Mouse (Mus musculus) cerebellum, adult 2 months (tissue): ENCODE data around the gene Dsn1. TPM values are rescaled to one million over a fixed set of nuclear protein-coding genes. Genes with fewer than 3 reads are reported as not detected.

Source experiments
- DNase-seq, 2 experiments: peaks; one replicate each; pipeline ENCODE4 v3.0.0; 2021
- H3K27ac ChIP-seq: fragments of 200-500 bp; 2 replicates; pipeline ENCODE4 v1.5.1; 2012; ENCODE audit warnings: low read length, control low read depth, inconsistent platforms; ENCODE audit not compliant: insufficient read depth
- H3K27me3 ChIP-seq: fragments of 200-500 bp; 2 replicates; pipeline ENCODE4 v1.6.1; 2012; ENCODE audit warnings: inconsistent platforms, mild to moderate bottlenecking, low read length, moderate library complexity; ENCODE audit not compliant: control insufficient read depth, insufficient read depth
- H3K4me1 ChIP-seq: fragments of 200-500 bp; 2 replicates; pipeline ENCODE4 v1.6.1; 2011; ENCODE audit warnings: low read length; ENCODE audit not compliant: control insufficient read depth, insufficient read depth
- H3K4me3 ChIP-seq: fragments of 200-500 bp; replicated peaks from 2 replicates; pipeline ENCODE3; 2011; ENCODE audit warnings: mild to moderate bottlenecking, low read depth, low read length, control low read depth; ENCODE audit not compliant: insufficient read depth
- CTCF ChIP-seq: fragments of 200-500 bp; IDR thresholded peaks from 2 replicates; pipeline ENCODE4 v1.5.1; 2011; ENCODE audit warnings: low read depth, mild to moderate bottlenecking, control low read depth, low read length, moderate library complexity, borderline replicate concordance; ENCODE audit not compliant: insufficient read depth
- POLR2A ChIP-seq: fragments of 200-500 bp; IDR thresholded peaks from 2 replicates; pipeline ENCODE4 v1.6.1; 2011; ENCODE audit warnings: low read length, control low read depth, borderline replicate concordance; ENCODE audit not compliant: insufficient read depth
- WGBS: fragments of 180-500 bp; shearing (Covaris S2); methylation state at CpG from one replicate; pipeline ENCODE4 v1.1.7; 2018; 5-methylcytosine and 5-hydroxymethylcytosine counted together
- polyA plus RNA-seq: library from polyadenylated mRNA; depleted of rRNA; stranded (reverse); fragments of >200 nt; gene quantifications from 2 replicates; pipeline ENCODE4 v1.2.3, GENCODE M21; 2012

The Dsn1 gene
- polyA plus RNA-seq, 1 experiment, result 4.8 TPM

DNA sequence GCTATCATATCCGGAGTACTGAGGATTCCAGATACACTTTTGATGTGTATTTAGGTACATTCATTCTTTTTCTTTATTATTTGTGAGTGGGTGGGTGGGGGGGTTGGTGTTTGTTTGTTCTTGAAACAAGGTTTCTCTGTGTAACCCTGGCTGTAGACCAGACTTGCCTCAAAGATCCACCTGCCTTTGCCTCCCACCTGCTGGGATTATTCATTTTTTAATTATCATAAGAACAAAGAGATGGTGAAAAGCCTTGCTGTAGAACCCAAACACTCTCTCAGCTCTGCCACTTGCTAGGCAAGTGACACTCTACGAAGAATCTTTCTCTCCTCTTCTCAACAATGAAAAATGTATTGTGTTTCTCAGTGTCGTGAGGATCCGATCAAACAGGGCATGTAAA is 12.3 kb upstream of the Dsn1 start:
- H3K27ac ChIP-seq, result no peak overlapping the region; the same call in 1 of the 2 replicates
- no peak overlapping the region for H3K4me3 ChIP-seq
- no peaks in the 10 kb centered on the region for H3K27me3 ChIP-seq
- no peak for DNase-seq
- TF ChIP-seq POLR2A, result no peak
- no peak for TF ChIP-seq CTCF
- H3K4me1 ChIP-seq, result peaks cover 29% of the 10 kb centered on the region
- WGBS, result 46% methylated on average over 4 of the region's 4 CpGs

DNA sequence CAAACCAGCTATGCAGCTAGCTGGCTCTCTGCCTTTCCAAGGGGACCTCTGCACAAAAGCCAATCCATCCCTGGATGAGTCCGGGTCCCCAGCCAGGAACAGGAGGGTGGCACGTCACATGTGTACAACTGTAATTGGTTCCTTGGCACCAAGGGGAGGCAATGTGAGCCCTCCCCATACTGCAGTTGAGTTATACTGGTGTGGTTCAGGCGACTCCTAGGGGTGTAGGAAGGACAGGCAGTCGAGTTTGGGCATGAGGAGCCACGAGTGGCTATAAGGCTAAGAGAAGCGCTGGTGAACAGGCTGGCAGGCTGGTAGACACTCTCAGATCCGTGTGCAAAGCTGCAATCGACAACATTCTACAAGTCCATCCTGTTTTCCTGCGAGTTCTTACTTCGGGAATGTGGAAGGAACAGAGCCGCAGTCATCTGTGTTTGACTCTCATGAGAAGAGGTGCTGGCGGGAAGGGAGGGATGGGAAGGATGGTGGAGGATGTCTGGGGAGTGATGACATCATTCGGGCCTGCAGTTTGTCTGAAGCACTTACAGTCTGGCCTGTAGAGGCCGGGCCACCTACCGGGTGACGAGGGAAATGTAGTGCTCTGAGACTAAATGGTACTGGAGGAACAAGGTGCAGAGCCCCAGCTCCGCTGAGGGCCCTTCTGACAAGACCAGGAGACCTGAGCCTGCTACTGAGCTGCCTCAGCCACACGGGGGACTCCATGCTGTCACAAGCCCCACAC is 9.7 kb upstream of the Dsn1 start:
- Histone ChIP-seq H3K4me1 (peaks cover 32% of the 10 kb centered on the region), H3K27me3 (no peaks in the 10 kb centered on the region), H3K4me3 (no peak overlapping the region), H3K27ac (peak overlapping the region; percentile 24; the same call in 1 of the 2 replicates)
- peak; percentile 35 to 36 for DNase-seq
- 50% methylated on average over 18 of the region's 18 CpGs for WGBS
- TF ChIP-seq CTCF (peak; percentile 47; the same call in 1 of the 2 replicates), POLR2A (no peak)

DNA sequence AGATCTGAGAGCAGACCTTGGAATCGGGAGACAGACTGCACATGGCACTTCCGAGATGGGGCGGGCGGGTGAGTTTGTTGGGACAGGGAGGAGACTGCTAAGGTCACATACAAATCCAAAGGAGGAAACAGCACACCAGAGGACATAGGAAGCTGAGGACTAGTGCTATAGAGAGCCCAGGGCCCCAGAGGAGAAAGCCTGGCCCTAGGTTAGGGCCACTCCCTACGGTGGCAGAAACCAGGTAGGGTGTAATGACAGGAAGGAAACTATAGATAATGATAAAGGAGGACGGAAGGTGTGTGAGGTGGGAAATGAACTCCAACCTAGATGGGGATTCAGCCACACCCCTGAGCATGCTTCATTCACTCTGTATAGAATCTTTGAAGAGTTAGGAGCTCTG is 5.4 kb upstream of the Dsn1 start:
- H3K27me3 ChIP-seq, result no peaks in the 10 kb centered on the region
- H3K27ac ChIP-seq, result no peak overlapping the region
- TF ChIP-seq POLR2A, result no peak
- TF ChIP-seq CTCF, result no peak
- no peak overlapping the region for H3K4me3 ChIP-seq
- peaks cover 30% of the 10 kb centered on the region for H3K4me1 ChIP-seq
- 82% methylated on average over 6 of the region's 6 CpGs for WGBS
- no peak for DNase-seq

DNA sequence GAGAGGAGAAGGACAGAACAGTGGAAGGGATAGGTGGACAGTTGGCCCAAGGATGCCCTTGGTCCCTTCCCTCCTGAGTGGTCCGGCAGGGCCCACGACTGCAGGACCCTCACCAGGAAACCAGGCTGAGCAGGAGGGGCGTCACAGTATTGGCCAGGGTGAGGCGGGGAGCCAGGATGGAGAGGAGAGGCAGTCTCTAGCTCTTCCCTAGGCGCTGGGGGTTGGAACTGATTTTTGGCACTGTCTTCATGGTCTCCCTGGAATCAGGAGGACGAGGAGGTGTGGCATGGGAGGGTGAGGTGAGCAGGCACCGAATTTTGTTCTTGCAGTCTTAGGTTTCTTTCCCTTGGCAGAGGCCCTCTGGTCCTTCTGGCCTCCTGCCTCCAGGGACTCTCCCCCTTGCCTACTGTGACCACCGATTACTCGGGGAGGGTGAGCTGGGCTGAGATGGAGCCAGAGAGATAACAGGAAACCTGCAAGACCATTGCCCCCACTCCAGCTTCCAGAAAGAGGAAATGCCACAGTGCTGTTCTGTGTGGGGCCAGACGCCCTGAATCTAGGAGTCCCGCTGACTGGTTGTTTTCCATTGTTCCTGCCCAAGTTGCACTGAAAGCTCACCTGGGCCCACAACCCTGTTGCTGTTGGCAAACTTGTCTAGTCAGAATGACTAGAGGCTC is 3.8 kb upstream of the Dsn1 start:
- peak overlapping the region; percentile 3; the same call in 1 of the 2 replicates for H3K27ac ChIP-seq
- no peak overlapping the region for H3K4me3 ChIP-seq
- WGBS, result 6% methylated on average over 11 of the region's 11 CpGs
- H3K27me3 ChIP-seq, result no peaks in the 10 kb centered on the region
- peaks cover 17% of the 10 kb centered on the region for H3K4me1 ChIP-seq
- no peak for TF ChIP-seq POLR2A
- TF ChIP-seq CTCF, result no peak
- peak; percentile 34 to 38 for DNase-seq

DNA sequence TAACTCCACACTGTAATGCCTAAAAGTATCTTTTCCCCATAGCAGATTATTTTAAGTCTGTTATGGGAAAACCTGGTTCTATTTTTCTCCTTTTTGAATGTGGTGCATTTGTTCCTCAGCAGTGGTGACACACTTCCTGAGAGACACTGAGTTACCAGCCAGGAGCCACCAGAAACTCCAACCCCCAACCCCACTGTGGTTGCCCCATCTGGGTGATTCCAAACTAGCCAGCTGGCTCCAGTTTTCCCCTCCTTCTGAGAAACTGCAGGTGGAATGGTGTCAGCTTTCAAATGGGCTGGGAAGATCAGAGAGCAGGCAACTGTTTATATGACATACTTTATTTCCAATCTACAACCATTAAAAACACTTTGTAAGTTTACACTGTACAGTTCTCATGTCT is 3.2 kb upstream of the Dsn1 start:
- Histone ChIP-seq H3K4me3 (no peak overlapping the region), H3K4me1 (peaks cover 17% of the 10 kb centered on the region), H3K27ac (no peak overlapping the region), H3K27me3 (no peaks in the 10 kb centered on the region)
- no peak for TF ChIP-seq CTCF
- TF ChIP-seq POLR2A, result no peak
- no peak for DNase-seq

DNA sequence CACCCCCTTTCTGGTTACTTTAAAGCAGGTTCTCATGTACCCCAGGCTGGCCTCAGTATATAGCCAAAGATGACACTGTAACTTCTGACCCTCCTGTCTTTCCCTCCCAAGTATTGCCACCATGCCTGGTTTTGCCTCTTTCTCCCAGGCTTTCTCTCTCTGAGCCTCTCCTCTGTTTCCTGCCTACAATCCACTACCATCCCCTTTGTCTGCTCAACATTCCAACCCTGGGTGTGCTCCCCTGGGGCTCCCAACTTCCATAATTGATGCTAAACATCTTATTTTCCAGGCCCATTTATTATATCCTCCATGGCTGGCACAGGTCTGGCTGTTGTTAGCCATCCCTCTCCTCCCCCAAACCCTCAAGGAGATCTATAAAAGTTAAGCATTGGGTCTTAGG is 1.6 kb upstream of the Dsn1 start:
- TF ChIP-seq POLR2A (no peak), CTCF (no peak)
- no peak overlapping the region for H3K27ac ChIP-seq
- DNase-seq, result no peak
- H3K4me3 ChIP-seq, result no peak overlapping the region
- H3K4me1 ChIP-seq, result peaks cover 17% of the 10 kb centered on the region
- no peaks in the 10 kb centered on the region for H3K27me3 ChIP-seq

DNA sequence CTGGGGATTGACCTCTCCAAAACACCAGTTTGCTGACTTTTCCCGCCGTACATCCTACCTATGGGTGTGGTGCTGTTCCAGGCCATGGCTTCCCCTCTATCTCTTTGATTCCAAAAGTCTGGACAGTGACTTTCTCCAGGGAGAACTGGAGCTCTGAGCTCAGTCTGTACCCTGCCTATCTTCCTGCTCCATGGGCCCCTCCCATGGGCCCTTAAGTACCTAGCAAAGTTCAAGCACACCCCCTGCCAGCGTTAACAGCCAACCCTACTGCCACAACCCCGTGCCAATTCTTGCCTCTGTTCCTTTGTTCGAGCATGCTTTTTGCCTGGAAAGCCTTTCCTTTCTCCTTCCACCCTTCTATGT is 261 bp upstream of the Dsn1 start:
- H3K4me1 ChIP-seq, result peaks cover 17% of the 10 kb centered on the region
- 13% methylated on average over 5 of the region's 5 CpGs for WGBS
- no peaks in the 10 kb centered on the region for H3K27me3 ChIP-seq
- TF ChIP-seq CTCF (no peak), POLR2A (no peak)
- no peak for DNase-seq
- peak overlapping the region; percentile 88 for H3K4me3 ChIP-seq
- H3K27ac ChIP-seq, result peak overlapping the region; percentile 81

DNA sequence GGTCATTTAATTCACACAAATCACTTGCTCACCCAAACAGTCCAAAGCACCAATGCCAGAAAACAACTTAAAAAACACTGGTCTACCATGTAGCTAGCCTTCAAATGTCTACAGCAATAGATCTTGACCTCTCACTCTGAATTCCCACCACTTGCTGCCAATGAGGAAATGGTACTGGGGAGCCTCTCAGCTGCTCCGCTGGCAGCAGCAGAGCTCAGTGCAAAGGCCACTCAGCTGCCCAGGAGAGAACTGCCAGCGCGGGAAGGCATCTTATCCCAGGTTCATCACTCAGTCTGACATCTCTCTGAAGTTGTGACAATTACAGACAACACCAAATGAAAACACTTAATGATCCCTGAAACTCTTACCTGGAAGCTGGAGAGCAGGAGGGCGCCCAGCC is 4.6 kb downstream of the Dsn1 start:
- TF ChIP-seq POLR2A (no peak), CTCF (no peak)

More for the DNA sequence above, 4.6 kb downstream of the Dsn1 start:
- Histone ChIP-seq H3K4me1 (peaks cover 5% of the 10 kb centered on the region; the same call in 1 of the 2 replicates), H3K27me3 (no peaks in the 10 kb centered on the region), H3K27ac (no peak overlapping the region), H3K4me3 (no peak overlapping the region)
- DNase-seq, result no peak
- 80% methylated on average over 4 of the region's 4 CpGs for WGBS
